Mouse (Mus musculus): ENCODE measurements around the gene Bbip1. TPM values are rescaled to one million over a fixed set of nuclear protein-coding genes. Genes with fewer than 3 reads are reported as not detected.
A peak's percentile ranks its signal among the peaks of the same experiment; 100 is the strongest.
"Not testable (repeated sequence)": the region's sequence is repeated elsewhere in the genome, so short reads cannot be mapped to it uniquely, and the experiment has no call there.

The Bbip1 gene
- total RNA-seq, 2 experiments from 2014 or later: 101 to 113 TPM

GRCm38 (mm10) chr19:53929218-53929617 lies 15.2 kb downstream of the Bbip1 start:
- intact Hi-C loops (cut with DNase I): loop anchor here (5.0 to 10.0 kb wide), 2 partner anchors 162 to 1146 kb away; no protein-coding TSS in a partner anchor

GRCm38 (mm10) chr19:53926705-53927104 lies 17.7 kb downstream of the Bbip1 start:
- no peak for DNase-seq
- intact Hi-C loops (cut with DNase I): loop anchor here (5.0 to 10.0 kb wide), 2 partner anchors 159 to 1148 kb away; no protein-coding TSS in a partner anchor

More at GRCm38 (mm10) chr19:53929218-53929617, 15.2 kb downstream of the Bbip1 start:
- DNase-seq: no peak

- DNase-seq: peak; percentile 30
- intact Hi-C loops (cut with DNase I): loop anchor here (5.0 to 10.0 kb wide), 2 partner anchors 158 to 1149 kb away; no protein-coding TSS in a partner anchor
Observed at GRCm38 (mm10) chr19:53925338-53925751, 19.1 kb downstream of the Bbip1 start.

- not testable (repeated sequence) for DNase-seq
- intact Hi-C loops (cut with DNase I): loop anchor here (5.0 to 10.0 kb wide), 2 partner anchors 290 to 1153 kb away; no protein-coding TSS in a partner anchor
Observed at GRCm38 (mm10) chr19:53921996-53922395, 22.4 kb downstream of the Bbip1 start.

GRCm38 (mm10) chr19:53919541-53919940 lies 24.9 kb downstream of the Bbip1 start:
- intact Hi-C loops (cut with DNase I): no loop called here
- DNase-seq: no peak

- intact Hi-C loops (cut with DNase I): no loop called here
- no peak for DNase-seq
Observed at GRCm38 (mm10) chr19:53914950-53915349, 29.5 kb downstream of the Bbip1 start.

- not testable (repeated sequence) for DNase-seq
- intact Hi-C loops (cut with DNase I): loop anchor here (10.0 kb wide), 1 partner anchor 142 kb away; no protein-coding TSS in a partner anchor
Observed at GRCm38 (mm10) chr19:53906703-53907070, 37.7 kb downstream of the Bbip1 start.

- DNase-seq: no peak
- intact Hi-C loops (cut with DNase I): loop anchor here (10.0 kb wide), 1 partner anchor 141 kb away; no protein-coding TSS in a partner anchor
Observed at GRCm38 (mm10) chr19:53906033-53906702, 38.3 kb downstream of the Bbip1 start.

GRCm38 (mm10) chr19:53904833-53905480 lies 39.5 kb downstream of the Bbip1 start:
- DNase-seq: no peak
- intact Hi-C loops (cut with DNase I): loop anchor here (10.0 kb wide), 1 partner anchor 140 kb away; no protein-coding TSS in a partner anchor

- intact Hi-C loops (cut with DNase I): loop anchor here (10.0 kb wide), 1 partner anchor 139 kb away; no protein-coding TSS in a partner anchor
- peak; percentile 67 for DNase-seq
Observed at GRCm38 (mm10) chr19:53903507-53904321, 40.7 kb downstream of the Bbip1 start.

- peak; percentile 99 for DNase-seq
- intact Hi-C loops (cut with DNase I): loop anchor here (10.0 kb wide), 1 partner anchor 138 kb away; no protein-coding TSS in a partner anchor
Observed at GRCm38 (mm10) chr19:53902739-53903487, 41.5 kb downstream of the Bbip1 start.

GRCm38 (mm10) chr19:53901931-53902738 lies 42.3 kb downstream of the Bbip1 start:
- intact Hi-C loops (cut with DNase I): loop anchor here (10.0 kb wide), 1 partner anchor 137 kb away; no protein-coding TSS in a partner anchor
- DNase-seq: no peak

- no peak for DNase-seq
- intact Hi-C loops (cut with DNase I): loop anchor here (10.0 kb wide), 1 partner anchor 135 kb away; no protein-coding TSS in a partner anchor
Observed at GRCm38 (mm10) chr19:53899941-53900610, 44.4 kb downstream of the Bbip1 start.

- intact Hi-C loops (cut with DNase I): no loop called here
- DNase-seq: no peak
Observed at GRCm38 (mm10) chr19:53898970-53899900, 45.2 kb downstream of the Bbip1 start.

GRCm38 (mm10) chr19:53898498-53898897 lies 45.9 kb downstream of the Bbip1 start:
- no peak for DNase-seq
- intact Hi-C loops (cut with DNase I): no loop called here

GRCm38 (mm10) chr19:53898046-53898445 lies 46.4 kb downstream of the Bbip1 start:
- intact Hi-C loops (cut with DNase I): no loop called here
- DNase-seq: no peak

- intact Hi-C loops (cut with DNase I): no loop called here
- no peak for DNase-seq
Observed at GRCm38 (mm10) chr19:53894538-53895121, 49.8 kb downstream of the Bbip1 start.
